Mouse (Mus musculus): ENCODE data around the gene Ece1.
A peak's percentile ranks its signal among the peaks of the same experiment; 100 is the strongest.

Gene Ece1

DNA sequence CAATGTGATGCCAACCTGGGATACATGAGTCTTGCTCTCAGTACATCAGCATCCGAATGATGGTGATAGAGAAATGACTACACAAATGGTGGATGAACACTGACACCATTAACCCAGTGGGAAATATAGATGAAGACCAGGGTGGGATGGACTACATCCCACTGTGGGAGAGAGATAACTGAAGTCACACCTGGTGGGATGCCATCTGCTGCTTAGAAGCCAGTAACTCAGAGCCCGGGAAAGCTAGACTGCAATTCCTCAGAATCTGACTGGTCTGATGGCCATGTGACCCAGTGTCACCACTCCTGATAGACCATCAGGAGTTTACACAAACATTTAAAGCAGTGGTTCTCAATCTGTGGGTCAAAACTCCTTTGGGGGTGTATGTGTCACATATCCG, 38.5 kb upstream of the Ece1 start:
- H3K36me3 ChIP-seq (ENCODE audit: insufficient read depth, low read length) = no peaks in the 10 kb centered on the region
- peaks cover 9% of the 10 kb centered on the region; the same call in 1 of the 2 replicates for H3K4me1 ChIP-seq (replicated peaks; ENCODE audit: low read depth, low read length)
- no peaks in the 10 kb centered on the region for H3K27me3 ChIP-seq (ENCODE audit: insufficient read depth, low read length)
- no peaks in the 10 kb centered on the region for H3K9me3 ChIP-seq (ENCODE audit: low read length)
- H3K4me3 ChIP-seq (replicated peaks; ENCODE audit: low read length) = no peak overlapping the region
- TF ChIP-seq POU5F1 (IDR thresholded peaks at IDR 0.05; ENCODE audit: borderline replicate concordance, low read length) (no peak), CTCF (conservative IDR thresholded peaks at IDR 0.05; ENCODE audit: low read length) (no peak), NANOG (IDR thresholded peaks at IDR 0.05; ENCODE audit: borderline replicate concordance, low read length) (no peak)

DNA sequence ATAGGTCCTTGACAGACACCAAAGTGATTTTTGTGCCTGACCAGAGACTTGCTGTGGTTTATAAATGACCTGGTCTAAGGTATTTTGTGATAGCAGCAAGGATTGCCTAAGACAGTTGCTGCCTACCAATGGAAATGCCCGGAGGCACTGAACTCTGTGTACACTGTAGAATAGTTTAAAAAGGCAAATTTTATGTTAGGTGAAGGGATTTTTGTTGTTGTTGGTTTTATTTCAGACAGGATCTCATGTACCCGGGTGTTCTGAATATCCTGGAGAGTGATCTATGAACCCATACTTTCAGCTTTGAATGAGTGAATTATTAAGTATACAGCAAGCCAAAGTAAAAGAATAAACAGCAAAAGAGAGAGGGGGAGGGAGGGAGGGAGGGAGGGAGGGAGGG, 37.2 kb upstream of the Ece1 start:
- TF ChIP-seq CTCF (conservative IDR thresholded peaks at IDR 0.05; ENCODE audit: low read length) (no peak), POU5F1 (IDR thresholded peaks at IDR 0.05; ENCODE audit: borderline replicate concordance, low read length) (no peak), NANOG (IDR thresholded peaks at IDR 0.05; ENCODE audit: borderline replicate concordance, low read length) (no peak)
- Histone ChIP-seq H3K4me3 (replicated peaks; ENCODE audit: low read length) (no peak overlapping the region), H3K9me3 (ENCODE audit: low read length) (no peaks in the 10 kb centered on the region), H3K4me1 (replicated peaks; ENCODE audit: low read depth, low read length) (peaks cover 11% of the 10 kb centered on the region), H3K27me3 (ENCODE audit: insufficient read depth, low read length) (no peaks in the 10 kb centered on the region), H3K36me3 (ENCODE audit: insufficient read depth, low read length) (no peaks in the 10 kb centered on the region)

DNA sequence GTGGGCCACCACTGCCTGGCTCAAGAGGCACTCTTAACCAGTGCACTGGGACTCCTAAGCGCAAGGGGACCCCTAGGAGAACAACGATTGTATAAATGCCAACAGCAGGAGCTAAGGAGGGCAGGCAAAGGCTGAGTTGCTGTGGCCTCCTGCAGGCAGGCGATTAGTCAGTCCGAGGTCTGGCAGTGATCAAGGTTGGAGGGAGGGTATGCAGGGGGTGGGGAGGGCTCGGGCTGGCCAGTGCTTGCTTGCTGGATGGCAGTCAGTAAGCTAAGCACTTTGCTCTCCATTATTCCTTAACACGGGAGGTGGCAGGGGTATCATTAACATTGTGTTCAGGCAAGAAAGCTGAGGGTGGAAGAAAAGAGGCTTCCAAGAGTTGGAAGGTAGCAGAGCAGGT, 31.7 kb upstream of the Ece1 start:
- TF ChIP-seq NANOG (IDR thresholded peaks at IDR 0.05; ENCODE audit: borderline replicate concordance, low read length) = no peak
- TF ChIP-seq CTCF (conservative IDR thresholded peaks at IDR 0.05; ENCODE audit: low read length) = no peak
- TF ChIP-seq POU5F1 (IDR thresholded peaks at IDR 0.05; ENCODE audit: borderline replicate concordance, low read length) = no peak
- H3K4me3 ChIP-seq (replicated peaks; ENCODE audit: low read length) = no peak overlapping the region
- H3K9me3 ChIP-seq (ENCODE audit: low read length) = no peaks in the 10 kb centered on the region
- no peaks in the 10 kb centered on the region; the same call in 1 of the 2 replicates for H3K27me3 ChIP-seq (ENCODE audit: insufficient read depth, low read length)
- no peaks in the 10 kb centered on the region for H3K36me3 ChIP-seq (ENCODE audit: insufficient read depth, low read length)
- peaks cover 22% of the 10 kb centered on the region for H3K4me1 ChIP-seq (replicated peaks; ENCODE audit: low read depth, low read length)

DNA sequence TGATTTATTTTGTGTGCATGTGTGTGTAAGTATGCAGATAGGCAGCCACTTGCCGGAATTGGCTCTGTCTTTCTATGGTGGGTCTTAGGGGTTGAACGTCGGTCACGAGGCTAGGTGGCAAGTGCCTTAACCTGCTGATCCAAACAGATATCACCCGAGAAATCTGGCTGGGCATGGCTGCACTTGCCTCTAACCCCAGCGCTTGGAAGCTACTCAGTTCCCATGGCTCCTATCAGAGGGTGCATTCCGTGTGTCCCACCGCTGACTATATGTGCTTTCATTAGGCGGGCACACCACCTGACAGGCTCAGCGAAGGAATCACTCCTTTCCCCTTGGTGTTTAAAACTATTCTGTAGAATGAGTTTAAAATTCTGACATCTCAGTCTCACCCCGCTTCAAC, 30.4 kb upstream of the Ece1 start:
- H3K36me3 ChIP-seq (ENCODE audit: insufficient read depth, low read length) = no peaks in the 10 kb centered on the region
- H3K9me3 ChIP-seq (ENCODE audit: low read length) = no peaks in the 10 kb centered on the region
- no peaks in the 10 kb centered on the region; the same call in 1 of the 2 replicates for H3K27me3 ChIP-seq (ENCODE audit: insufficient read depth, low read length)
- H3K4me3 ChIP-seq (replicated peaks; ENCODE audit: low read length) = no peak overlapping the region
- no peak for TF ChIP-seq NANOG (IDR thresholded peaks at IDR 0.05; ENCODE audit: borderline replicate concordance, low read length)
- TF ChIP-seq POU5F1 (IDR thresholded peaks at IDR 0.05; ENCODE audit: borderline replicate concordance, low read length) = no peak
- no peak for TF ChIP-seq CTCF (conservative IDR thresholded peaks at IDR 0.05; ENCODE audit: low read length)
- peaks cover 33% of the 10 kb centered on the region for H3K4me1 ChIP-seq (replicated peaks; ENCODE audit: low read depth, low read length)

DNA sequence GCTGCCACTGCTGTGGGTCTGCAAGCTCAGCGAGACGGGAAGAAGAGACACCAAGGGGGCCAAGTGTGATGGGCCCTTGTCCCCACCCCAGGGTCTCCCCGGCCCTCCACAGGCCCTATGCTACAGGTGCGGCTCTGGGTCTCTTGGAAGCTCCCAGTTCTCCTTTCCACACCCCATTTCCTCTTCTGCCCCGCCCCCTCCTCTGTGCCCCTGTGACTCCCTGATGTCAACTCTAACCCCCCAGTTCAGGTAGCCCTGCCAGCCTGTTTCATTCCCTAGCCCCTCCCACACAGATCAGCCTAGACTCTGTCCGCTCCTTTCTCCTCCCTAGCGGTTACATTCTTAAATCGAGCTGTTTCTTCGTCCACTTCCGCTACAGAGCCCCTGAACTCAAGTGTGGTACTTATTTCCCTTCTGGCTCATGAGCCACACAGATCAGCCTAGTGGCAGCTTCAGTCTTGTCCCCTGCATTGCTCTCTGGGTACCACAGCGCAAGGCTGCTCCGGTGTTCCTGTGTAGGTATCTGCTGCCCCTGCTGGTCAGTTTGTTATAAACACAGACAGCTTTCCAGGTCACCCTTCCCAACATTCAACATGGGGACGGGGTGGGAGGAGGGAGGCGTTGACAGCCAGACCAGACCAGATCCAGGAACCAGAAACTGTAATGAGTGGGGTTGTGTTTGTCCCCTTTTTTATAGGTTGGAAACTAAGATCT, 26.3 kb upstream of the Ece1 start:
- H3K36me3 ChIP-seq (ENCODE audit: insufficient read depth, low read length) = no peaks in the 10 kb centered on the region
- H3K4me3 ChIP-seq (replicated peaks; ENCODE audit: low read length) = peak overlapping the region; percentile 67
- H3K4me1 ChIP-seq (replicated peaks; ENCODE audit: low read depth, low read length) = peaks cover 23% of the 10 kb centered on the region
- H3K9me3 ChIP-seq (ENCODE audit: low read length) = peaks cover 4% of the 10 kb centered on the region; the same call in 1 of the 2 replicates
- TF ChIP-seq CTCF (conservative IDR thresholded peaks at IDR 0.05; ENCODE audit: low read length) (peak; percentile 57), POU5F1 (IDR thresholded peaks at IDR 0.05; ENCODE audit: borderline replicate concordance, low read length) (no peak), NANOG (IDR thresholded peaks at IDR 0.05; ENCODE audit: borderline replicate concordance, low read length) (no peak)
- H3K27me3 ChIP-seq (ENCODE audit: insufficient read depth, low read length) = peaks cover 8% of the 10 kb centered on the region; the same call in 1 of the 2 replicates

DNA sequence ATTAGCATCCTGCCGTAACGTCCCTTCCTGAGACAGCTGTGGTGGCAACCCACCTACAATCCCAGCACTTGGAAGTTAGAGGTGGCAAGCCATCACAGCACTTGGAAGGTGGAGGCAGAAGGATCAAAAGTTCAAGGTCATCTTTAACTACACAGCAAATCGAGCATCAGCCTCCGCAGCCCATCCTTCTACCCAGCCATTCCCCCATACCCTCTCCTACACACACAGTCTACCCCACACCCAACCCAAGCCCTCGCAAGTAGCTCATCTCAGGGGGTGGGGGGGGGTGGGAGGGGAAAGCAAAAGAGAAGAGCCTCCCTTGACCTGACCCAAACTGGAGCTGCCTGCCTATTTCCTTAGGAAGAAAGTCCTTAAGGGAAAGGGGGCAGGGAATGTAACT, 25.3 kb upstream of the Ece1 start:
- H3K9me3 ChIP-seq (ENCODE audit: low read length) = peaks cover 4% of the 10 kb centered on the region; the same call in 1 of the 2 replicates
- H3K27me3 ChIP-seq (ENCODE audit: insufficient read depth, low read length) = peaks cover 8% of the 10 kb centered on the region; the same call in 1 of the 2 replicates
- no peak overlapping the region for H3K4me3 ChIP-seq (replicated peaks; ENCODE audit: low read length)
- no peaks in the 10 kb centered on the region for H3K36me3 ChIP-seq (ENCODE audit: insufficient read depth, low read length)
- no peak for TF ChIP-seq CTCF (conservative IDR thresholded peaks at IDR 0.05; ENCODE audit: low read length)
- TF ChIP-seq NANOG (IDR thresholded peaks at IDR 0.05; ENCODE audit: borderline replicate concordance, low read length) = no peak
- TF ChIP-seq POU5F1 (IDR thresholded peaks at IDR 0.05; ENCODE audit: borderline replicate concordance, low read length) = no peak
- peaks cover 23% of the 10 kb centered on the region for H3K4me1 ChIP-seq (replicated peaks; ENCODE audit: low read depth, low read length)

DNA sequence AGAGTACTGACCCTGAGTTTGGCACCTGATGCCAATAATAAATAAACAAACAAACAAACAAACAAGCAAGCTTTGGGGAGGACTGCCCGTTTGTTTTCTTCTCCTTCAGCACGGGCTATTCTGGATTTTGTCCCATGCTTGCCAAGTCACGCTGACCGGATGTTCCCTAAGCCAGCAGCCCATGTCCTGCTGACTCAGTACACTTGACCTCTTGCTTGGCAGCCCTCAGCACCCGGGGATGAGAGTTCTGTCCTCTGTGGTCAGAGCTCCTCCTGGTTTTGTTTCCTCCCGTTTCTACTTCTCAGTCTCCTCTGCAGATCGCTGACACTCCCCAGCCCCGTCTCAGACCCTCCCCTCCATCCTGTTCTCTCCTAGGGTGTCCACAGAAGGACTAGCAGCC, 24.2 kb upstream of the Ece1 start:
- peaks cover 21% of the 10 kb centered on the region for H3K4me1 ChIP-seq (replicated peaks; ENCODE audit: low read depth, low read length)
- TF ChIP-seq CTCF (conservative IDR thresholded peaks at IDR 0.05; ENCODE audit: low read length) (no peak), NANOG (IDR thresholded peaks at IDR 0.05; ENCODE audit: borderline replicate concordance, low read length) (no peak), POU5F1 (IDR thresholded peaks at IDR 0.05; ENCODE audit: borderline replicate concordance, low read length) (no peak)
- no peak overlapping the region for H3K4me3 ChIP-seq (replicated peaks; ENCODE audit: low read length)
- peaks cover 4% of the 10 kb centered on the region; the same call in 1 of the 2 replicates for H3K9me3 ChIP-seq (ENCODE audit: low read length)
- H3K36me3 ChIP-seq (ENCODE audit: insufficient read depth, low read length) = no peaks in the 10 kb centered on the region
- peaks cover 14% of the 10 kb centered on the region for H3K27me3 ChIP-seq (ENCODE audit: insufficient read depth, low read length)

DNA sequence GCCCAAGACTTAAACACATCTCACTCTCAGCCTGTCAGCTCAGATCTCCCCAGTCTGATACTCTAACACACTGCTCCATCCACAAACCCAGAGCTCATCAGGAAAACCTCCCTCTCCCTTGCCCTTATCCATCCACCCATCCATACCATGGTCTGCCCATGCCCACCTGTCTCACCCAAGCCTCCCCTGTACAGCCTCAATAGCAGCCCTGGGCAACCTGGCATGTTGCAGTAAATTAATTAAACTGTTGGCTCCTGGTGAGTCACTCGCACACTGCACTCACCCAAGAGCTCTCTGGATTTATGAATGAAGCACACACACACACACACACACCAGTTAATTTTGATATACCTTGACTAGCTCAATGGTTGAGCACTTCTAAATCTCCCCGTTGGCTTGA, 23.2 kb upstream of the Ece1 start:
- H3K4me3 ChIP-seq (replicated peaks; ENCODE audit: low read length) = no peak overlapping the region
- TF ChIP-seq CTCF (conservative IDR thresholded peaks at IDR 0.05; ENCODE audit: low read length) (no peak), POU5F1 (IDR thresholded peaks at IDR 0.05; ENCODE audit: borderline replicate concordance, low read length) (no peak), NANOG (IDR thresholded peaks at IDR 0.05; ENCODE audit: borderline replicate concordance, low read length) (no peak)
- no peaks in the 10 kb centered on the region for H3K36me3 ChIP-seq (ENCODE audit: insufficient read depth, low read length)
- H3K4me1 ChIP-seq (replicated peaks; ENCODE audit: low read depth, low read length) = peaks cover 21% of the 10 kb centered on the region
- H3K9me3 ChIP-seq (ENCODE audit: low read length) = peaks cover 4% of the 10 kb centered on the region; the same call in 1 of the 2 replicates
- peaks cover 20% of the 10 kb centered on the region for H3K27me3 ChIP-seq (ENCODE audit: insufficient read depth, low read length)
